Mouse (Mus musculus) E14TG2a.4 (cell line): ENCODE results near the gene Tnks2.
A peak's percentile ranks its signal among the peaks of the same experiment; 100 is the strongest.

ENCODE experiments used
- H3K27me3 ChIP-seq: 2 replicates; pipeline ENCODE4 v1.6.1; 2014; ENCODE audit warnings: low read length, control low read depth; ENCODE audit not compliant: insufficient read depth
- H3K36me3 ChIP-seq: 2 replicates; pipeline ENCODE4 v1.6.1; 2014; ENCODE audit warnings: low read length, control low read depth; ENCODE audit not compliant: insufficient read depth
- H3K4me1 ChIP-seq: replicated peaks from 2 replicates; pipeline ENCODE4 v1.6.1; 2014; ENCODE audit warnings: low read depth, low read length, control low read depth
- H3K4me3 ChIP-seq: replicated peaks from 2 replicates; pipeline ENCODE4 v1.5.1; 2014; ENCODE audit warnings: mild to moderate bottlenecking, low read length
- H3K9me3 ChIP-seq: 2 replicates; pipeline ENCODE4 v1.6.1; 2014; ENCODE audit warnings: low read length, control low read depth
- CTCF ChIP-seq: conservative IDR thresholded peaks from 2 replicates; pipeline ENCODE4 v1.5.1; 2014; ENCODE audit warnings: low read length
- NANOG ChIP-seq: IDR thresholded peaks from 2 replicates; pipeline ENCODE4 v1.6.1; 2014; ENCODE audit warnings: borderline replicate concordance, low read length, mixed read lengths
- POU5F1 ChIP-seq: IDR thresholded peaks from 2 replicates; pipeline ENCODE4 v1.6.1; 2014; ENCODE audit warnings: low read length, borderline replicate concordance

The Tnks2 gene

GRCm38 (mm10) chr19:36927800-36928361 is 93.8 kb downstream of the Tnks2 start:
- Histone ChIP-seq H3K36me3 (no peaks in the 10 kb centered on the region), H3K9me3 (no peaks in the 10 kb centered on the region), H3K4me1 (peaks cover 56% of the 10 kb centered on the region), H3K4me3 (peak overlapping the region; percentile 90), H3K27me3 (no peaks in the 10 kb centered on the region; the same call in 1 of the 2 replicates)
- TF ChIP-seq POU5F1 (no peak), NANOG (no peak), CTCF (no peak)

DNA sequence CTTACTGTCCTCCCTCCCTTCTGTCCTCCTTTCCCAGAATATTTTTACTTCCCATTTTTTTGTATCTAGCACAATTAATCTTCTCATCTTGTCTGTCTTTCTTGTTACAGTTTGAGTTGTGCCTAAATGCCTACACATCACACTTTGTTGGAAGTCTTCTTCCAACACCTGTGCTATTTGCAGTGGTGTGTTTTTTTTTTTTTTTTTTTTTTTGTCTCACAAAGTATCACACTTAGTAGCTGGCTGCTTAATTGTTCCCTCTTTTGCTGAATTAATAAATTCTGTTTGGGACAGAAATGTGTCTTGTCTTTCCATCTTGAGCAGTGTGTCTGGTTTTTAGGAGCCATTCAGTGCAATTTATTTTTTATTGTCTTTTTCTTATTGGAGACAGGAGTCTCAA is 95.8 kb downstream of the Tnks2 start:
- peaks cover 60% of the 10 kb centered on the region for H3K4me1 ChIP-seq
- TF ChIP-seq CTCF (no peak), NANOG (no peak), POU5F1 (no peak)
- H3K4me3 ChIP-seq = no peak overlapping the region
- no peaks in the 10 kb centered on the region for H3K9me3 ChIP-seq
- H3K27me3 ChIP-seq = no peaks in the 10 kb centered on the region
- H3K36me3 ChIP-seq = no peaks in the 10 kb centered on the region

DNA sequence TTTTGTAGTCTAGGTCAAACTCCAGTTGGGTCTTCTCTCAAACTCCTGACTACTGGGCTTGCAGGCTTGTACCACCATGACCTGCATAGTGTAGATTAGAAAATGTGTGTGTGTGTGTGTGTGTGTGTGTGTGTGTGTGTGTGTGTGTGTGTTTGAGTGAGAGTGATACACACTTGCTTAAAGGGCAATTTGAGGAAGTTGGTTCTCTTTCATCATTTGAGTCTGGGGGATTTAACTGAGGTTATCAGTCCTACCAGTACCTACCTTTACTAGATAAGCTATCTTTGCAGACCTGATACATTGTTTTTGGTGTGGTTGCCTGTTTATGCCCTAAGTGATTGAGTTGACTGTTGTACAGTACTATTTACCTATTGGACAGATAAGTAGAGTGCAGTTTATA is 98.1 kb downstream of the Tnks2 start:
- H3K9me3 ChIP-seq = no peaks in the 10 kb centered on the region
- no peaks in the 10 kb centered on the region for H3K27me3 ChIP-seq
- peaks cover 59% of the 10 kb centered on the region for H3K4me1 ChIP-seq
- TF ChIP-seq POU5F1 (no peak), CTCF (no peak), NANOG (no peak)
- H3K4me3 ChIP-seq = no peak overlapping the region
- H3K36me3 ChIP-seq = peaks cover 13% of the 10 kb centered on the region

DNA sequence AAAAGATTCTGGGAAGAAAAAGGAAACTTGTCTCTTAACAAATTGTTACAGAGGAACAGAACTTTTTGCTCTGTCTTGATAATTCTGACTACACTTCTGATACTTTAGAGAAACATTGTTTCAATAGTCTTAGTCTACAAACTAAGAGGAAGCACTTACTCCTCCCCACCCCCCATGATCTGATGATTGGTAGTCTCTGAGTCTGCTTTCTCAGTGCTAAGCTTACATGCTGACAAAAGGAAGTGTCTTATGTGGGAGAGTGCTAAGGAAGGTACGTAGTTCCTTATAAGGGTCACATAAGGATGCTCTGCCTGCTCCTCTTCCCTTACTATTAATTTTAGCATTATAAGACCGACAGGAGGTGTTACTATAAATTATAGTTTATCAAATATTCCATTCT is 98.6 kb downstream of the Tnks2 start:
- H3K27me3 ChIP-seq = no peaks in the 10 kb centered on the region
- no peaks in the 10 kb centered on the region for H3K9me3 ChIP-seq
- peaks cover 54% of the 10 kb centered on the region for H3K4me1 ChIP-seq
- peaks cover 13% of the 10 kb centered on the region for H3K36me3 ChIP-seq
- H3K4me3 ChIP-seq = no peak overlapping the region
- TF ChIP-seq CTCF (no peak), NANOG (no peak), POU5F1 (no peak)

GRCm38 (mm10) chr19:36936285-36936684 is 102.3 kb downstream of the Tnks2 start:
- no peaks in the 10 kb centered on the region for H3K9me3 ChIP-seq
- H3K4me3 ChIP-seq = no peak overlapping the region
- peaks cover 13% of the 10 kb centered on the region for H3K36me3 ChIP-seq
- no peaks in the 10 kb centered on the region for H3K27me3 ChIP-seq
- TF ChIP-seq NANOG = no peak
- TF ChIP-seq CTCF = no peak
- TF ChIP-seq POU5F1 = no peak
- peaks cover 36% of the 10 kb centered on the region for H3K4me1 ChIP-seq

DNA sequence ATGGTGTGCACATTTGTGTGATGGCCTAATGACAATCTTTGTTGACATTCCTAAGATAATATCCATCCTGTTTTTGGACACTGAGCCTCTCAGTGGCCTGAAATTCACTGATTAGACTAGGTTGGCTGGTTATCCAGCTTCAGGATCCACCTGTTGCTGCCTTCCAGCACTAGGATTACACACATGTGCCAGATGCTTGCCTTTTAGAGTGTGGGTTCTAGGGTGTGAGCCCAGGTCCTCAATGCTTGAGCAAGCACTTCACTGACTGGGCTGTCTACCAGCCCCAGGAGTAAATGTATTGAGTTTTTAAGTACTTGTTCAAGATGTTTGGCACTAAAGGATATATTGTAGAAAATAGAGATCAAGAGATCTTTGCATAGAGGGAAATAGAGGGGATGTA is 104.0 kb downstream of the Tnks2 start:
- Histone ChIP-seq H3K4me3 (no peak overlapping the region), H3K27me3 (no peaks in the 10 kb centered on the region), H3K9me3 (no peaks in the 10 kb centered on the region), H3K36me3 (peaks cover 13% of the 10 kb centered on the region), H3K4me1 (peaks cover 24% of the 10 kb centered on the region)
- TF ChIP-seq NANOG (no peak), POU5F1 (no peak), CTCF (no peak)

DNA sequence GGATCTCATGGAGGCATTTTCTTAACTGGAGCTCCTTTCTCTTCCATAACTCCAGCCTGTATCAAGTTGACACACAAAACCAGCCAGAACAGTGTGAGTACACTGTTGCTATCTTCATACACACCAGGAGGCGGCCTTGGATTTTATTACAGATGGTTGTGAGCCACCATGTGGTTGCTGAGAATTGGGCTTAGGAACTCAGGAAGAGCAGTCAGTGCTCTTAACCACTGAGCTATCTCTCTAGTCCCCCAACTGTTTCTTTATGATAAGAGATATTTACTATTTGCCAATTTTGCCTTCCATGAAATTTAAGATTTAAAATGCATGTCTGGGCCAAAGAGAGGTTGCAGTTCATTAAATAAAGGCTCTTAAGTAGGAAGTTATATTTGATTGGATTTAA is 106.0 kb downstream of the Tnks2 start:
- no peaks in the 10 kb centered on the region for H3K9me3 ChIP-seq
- H3K27me3 ChIP-seq = no peaks in the 10 kb centered on the region
- H3K4me1 ChIP-seq = peaks cover 29% of the 10 kb centered on the region
- no peak overlapping the region for H3K4me3 ChIP-seq
- no peak for TF ChIP-seq POU5F1
- TF ChIP-seq CTCF = no peak
- no peak for TF ChIP-seq NANOG
- H3K36me3 ChIP-seq = peaks cover 16% of the 10 kb centered on the region
